Mouse (Mus musculus) liver, embryonic 14.5 days (tissue): ENCODE data around the gene Rpl23a.

Experiments used
- CTCF ChIP-seq: IDR thresholded peaks from 2 replicates; pipeline ENCODE4 v1.5.1; 2016; ENCODE audit warnings: antibody characterized with exemption, low read depth, control low read depth
- EP300 ChIP-seq: IDR thresholded peaks from 2 replicates; pipeline ENCODE4 v1.6.1; 2016; ENCODE audit warnings: antibody characterized with exemption, low read depth

DNA sequence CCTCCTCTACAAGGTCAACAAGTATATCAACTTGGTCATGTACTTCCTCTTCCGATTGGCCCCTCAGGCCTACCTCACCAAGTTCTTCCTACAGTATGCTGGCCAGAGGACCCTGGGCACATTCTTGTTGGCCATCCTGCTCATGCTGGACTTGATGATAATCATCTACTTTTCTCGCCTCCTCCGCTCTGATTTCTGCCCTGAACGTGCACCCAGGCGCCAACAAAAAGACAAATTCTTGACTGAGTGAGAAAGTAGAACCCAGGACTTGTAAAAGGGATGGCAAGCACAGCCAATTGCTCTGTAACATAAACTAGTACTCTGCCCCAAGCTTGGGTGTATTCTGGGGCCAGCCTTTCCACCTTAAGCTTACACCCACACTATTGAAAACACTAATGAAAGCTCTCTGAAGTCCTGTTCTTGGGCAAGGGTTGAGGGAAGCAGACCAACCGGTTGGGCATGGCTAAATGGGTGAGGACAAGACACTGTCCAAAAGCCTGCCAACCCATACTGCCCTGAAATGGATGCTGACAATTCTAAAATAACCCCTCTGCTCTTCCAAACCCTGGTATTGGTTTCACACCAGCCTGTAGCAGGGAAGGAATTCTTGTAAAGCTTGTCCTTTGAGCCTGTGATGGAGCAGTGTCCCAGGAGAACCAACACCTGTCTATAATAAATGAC lies 3.2 kb downstream of the Rpl23a start:
- TF ChIP-seq EP300 (no peak), CTCF (no peak)
